ENCODE assay signal across 8 mouse cellular contexts in genomic region chr11:101985990-101986389, GRCm38 (mm10). TPM values are rescaled to one million over a fixed set of nuclear protein-coding genes. Genes with fewer than 3 reads are reported as not detected.
DNase-seq lines count a peak whose midpoint lies in the region; ATAC-seq and TF ChIP-seq lines count a peak whose summit lies in the region.

No protein-coding gene starts in this region.

- ATAC-seq in hindbrain, embryonic 13.5 days (ENCODE audit: low FRiP score), result no peak
- ATAC-seq in neural tube, embryonic 13.5 days (ENCODE audit: low read depth), result peak; percentile 48; the same call in 1 of the 2 replicates
- peak; percentile 28 for ATAC-seq in stomach, postnatal 0 days (ENCODE audit: low FRiP score, low TSS enrichment)

- H3K36me3 ChIP-seq in hindbrain, embryonic 10.5 days, result no peaks in the 10 kb centered on the region; the same call in 1 of the 2 replicates
- no peaks in the 10 kb centered on the region for H3K36me3 ChIP-seq in hindbrain, embryonic 13.5 days
- no peaks in the 10 kb centered on the region for H3K36me3 ChIP-seq in neural tube, embryonic 13.5 days
- H3K36me3 ChIP-seq in stomach, postnatal 0 days (ENCODE audit: control insufficient read depth, insufficient read depth, low read length), result peaks cover 1% of the 10 kb centered on the region; the same call in 1 of the 2 replicates

- H3K9ac ChIP-seq in hindbrain, embryonic 13.5 days, result no peak overlapping the region
- no peak overlapping the region for H3K9ac ChIP-seq in neural tube, embryonic 13.5 days
- no peak overlapping the region for H3K9ac ChIP-seq in stomach, postnatal 0 days (ENCODE audit: low read length)

- TF ChIP-seq CTCF in stomach, postnatal 0 days (IDR thresholded peaks at IDR 0.05; ENCODE audit: low read depth), result peak; percentile 98

- DNase-seq in hindbrain, embryonic 10.5 days (ENCODE audit: low spot score), result peak; percentile 88
- peak; percentile 89 to 94 for DNase-seq in cerebellum, postnatal 36 days
- peak; percentile 84 for DNase-seq in gastrocnemius, postnatal 10 days
- DNase-seq in kidney, adult 8-10 months, result peak; percentile 78 to 92
- DNase-seq in liver, result peak; percentile 81
- peak; percentile 87 for DNase-seq in stomach, postnatal 0 days (ENCODE audit: low spot score)

- WGBS in hindbrain, embryonic 10.5 days, result 12% methylated on average over 10 of the region's 10 CpGs
- 7% methylated on average over 10 of the region's 10 CpGs for WGBS in hindbrain, embryonic 13.5 days
- WGBS in neural tube, embryonic 13.5 days, result 6% methylated on average over 10 of the region's 10 CpGs
- 2% methylated on average over 10 of the region's 10 CpGs for WGBS in stomach, postnatal 0 days

- no peak overlapping the region for H3K4me2 ChIP-seq in hindbrain, embryonic 13.5 days
- no peak overlapping the region for H3K4me2 ChIP-seq in neural tube, embryonic 13.5 days
- peak overlapping the region; percentile 36; the same call in 1 of the 2 replicates for H3K4me2 ChIP-seq in stomach, postnatal 0 days (replicated peaks; ENCODE audit: low read depth)

- no peaks in the 10 kb centered on the region for H3K9me3 ChIP-seq in hindbrain, embryonic 10.5 days
- H3K9me3 ChIP-seq in hindbrain, embryonic 13.5 days, result no peaks in the 10 kb centered on the region
- H3K9me3 ChIP-seq in neural tube, embryonic 13.5 days, result no peaks in the 10 kb centered on the region
- H3K9me3 ChIP-seq in stomach, postnatal 0 days (ENCODE audit: control insufficient read depth, low read length), result no peaks in the 10 kb centered on the region

- no peak for TF ChIP-seq EP300 in stomach, postnatal 0 days (optimal IDR thresholded peaks at IDR 0.05)

- no peak overlapping the region for H3K27ac ChIP-seq in hindbrain, embryonic 10.5 days
- no peak overlapping the region for H3K27ac ChIP-seq in hindbrain, embryonic 13.5 days
- no peak overlapping the region for H3K27ac ChIP-seq in neural tube, embryonic 13.5 days (replicated peaks)
- H3K27ac ChIP-seq in stomach, postnatal 0 days (replicated peaks), result no peak overlapping the region

- no peak overlapping the region for H3K4me3 ChIP-seq in hindbrain, embryonic 10.5 days
- no peak overlapping the region for H3K4me3 ChIP-seq in hindbrain, embryonic 13.5 days
- no peak overlapping the region for H3K4me3 ChIP-seq in neural tube, embryonic 13.5 days
- H3K4me3 ChIP-seq in stomach, postnatal 0 days (ENCODE audit: low read depth, low read length), result no peak overlapping the region

- H3K4me1 ChIP-seq in hindbrain, embryonic 10.5 days (replicated peaks), result peaks cover 49% of the 10 kb centered on the region
- peaks cover 29% of the 10 kb centered on the region for H3K4me1 ChIP-seq in hindbrain, embryonic 13.5 days (replicated peaks)
- H3K4me1 ChIP-seq in neural tube, embryonic 13.5 days (replicated peaks), result peaks cover 32% of the 10 kb centered on the region
- H3K4me1 ChIP-seq in stomach, postnatal 0 days (replicated peaks; ENCODE audit: control insufficient read depth, insufficient read depth), result 0 out of 2 replicates have a peak, but pooled peaks cover 2% of the 10 kb centered on the region

- peaks cover 18% of the 10 kb centered on the region for H3K27me3 ChIP-seq in hindbrain, embryonic 10.5 days (ENCODE audit: insufficient read depth, poor library complexity, severe bottlenecking)
- H3K27me3 ChIP-seq in hindbrain, embryonic 13.5 days, result peaks cover 7% of the 10 kb centered on the region
- peaks cover 11% of the 10 kb centered on the region for H3K27me3 ChIP-seq in neural tube, embryonic 13.5 days
- no peaks in the 10 kb centered on the region for H3K27me3 ChIP-seq in stomach, postnatal 0 days (ENCODE audit: control insufficient read depth, insufficient read depth, low read length)

RNA-seq across cellular contexts. Expression of gene Dusp3, which starts 0.8 kb away (rescaled TPM):
- 11.6 and 12.4 TPM in 2 replicates for polyA plus RNA-seq in hindbrain, embryonic 10.5 days (2016; fragmentation: Nextera tagmentation; extraction: Ambion mirVana)
- 15.4 and 16.0 TPM in 2 replicates for polyA plus RNA-seq in hindbrain, embryonic 13.5 days (2015; fragmentation: Nextera tagmentation; extraction: Ambion mirVana)
- 100 to 1,000 TPM; 122 to 136 TPM for total RNA-seq in gastrocnemius, postnatal 10 days (2021)
- 19.7 and 20.2 TPM in 2 replicates for polyA plus RNA-seq in neural tube, embryonic 13.5 days (2015; fragmentation: Nextera tagmentation; extraction: Ambion mirVana)
- polyA plus RNA-seq in stomach, postnatal 0 days (2015; fragmentation: Nextera tagmentation; extraction: Ambion mirVana), result 21.7 and 22.8 TPM in 2 replicates

RNA-seq across cellular contexts. Expression of gene Cfap97d1, which starts 1.9 kb away (rescaled TPM):
- polyA plus RNA-seq in hindbrain, embryonic 10.5 days (2016; fragmentation: Nextera tagmentation; extraction: Ambion mirVana), result not detected in 2 replicates
- polyA plus RNA-seq in hindbrain, embryonic 13.5 days (2015; fragmentation: Nextera tagmentation; extraction: Ambion mirVana), result not detected in 2 replicates
- total RNA-seq in gastrocnemius, postnatal 10 days (2021), result not detected
- not detected in 2 replicates for polyA plus RNA-seq in neural tube, embryonic 13.5 days (2015; fragmentation: Nextera tagmentation; extraction: Ambion mirVana)
- not detected in 2 replicates for polyA plus RNA-seq in stomach, postnatal 0 days (2015; fragmentation: Nextera tagmentation; extraction: Ambion mirVana)

RNA-seq across cellular contexts. Expression of gene Sost, which starts 19.2 kb away (rescaled TPM):
- polyA plus RNA-seq in hindbrain, embryonic 10.5 days (2016; fragmentation: Nextera tagmentation; extraction: Ambion mirVana), result 1.1 and 1.3 TPM in 2 replicates
- polyA plus RNA-seq in hindbrain, embryonic 13.5 days (2015; fragmentation: Nextera tagmentation; extraction: Ambion mirVana), result 0.42 TPM in 1 of 2 replicates, not detected in the other
- total RNA-seq in gastrocnemius, postnatal 10 days (2021), result under 1 TPM in 1 of 2 experiments, not detected in 1; 0.41 TPM
- 0.08 and 0.14 TPM in 2 replicates for polyA plus RNA-seq in neural tube, embryonic 13.5 days (2015; fragmentation: Nextera tagmentation; extraction: Ambion mirVana)
- 0.08 TPM in 1 of 2 replicates, not detected in the other for polyA plus RNA-seq in stomach, postnatal 0 days (2015; fragmentation: Nextera tagmentation; extraction: Ambion mirVana)

RNA-seq across cellular contexts. Expression of gene Mpp3, which starts 42.3 kb away (rescaled TPM):
- polyA plus RNA-seq in hindbrain, embryonic 10.5 days (2016; fragmentation: Nextera tagmentation; extraction: Ambion mirVana), result 14.4 and 27.4 TPM in 2 replicates
- polyA plus RNA-seq in hindbrain, embryonic 13.5 days (2015; fragmentation: Nextera tagmentation; extraction: Ambion mirVana), result 43.5 and 45.9 TPM in 2 replicates
- 10 to 100 TPM; 76.8 to 83.7 TPM for total RNA-seq in gastrocnemius, postnatal 10 days (2021)
- 44.4 and 49.6 TPM in 2 replicates for polyA plus RNA-seq in neural tube, embryonic 13.5 days (2015; fragmentation: Nextera tagmentation; extraction: Ambion mirVana)
- polyA plus RNA-seq in stomach, postnatal 0 days (2015; fragmentation: Nextera tagmentation; extraction: Ambion mirVana), result 3.3 and 3.4 TPM in 2 replicates

RNA-seq across cellular contexts. Expression of gene Cd300lg, which starts 55.3 kb away (rescaled TPM):
- polyA plus RNA-seq in hindbrain, embryonic 10.5 days (2016; fragmentation: Nextera tagmentation; extraction: Ambion mirVana), result 0.12 and 0.35 TPM in 2 replicates
- 0.38 and 0.53 TPM in 2 replicates for polyA plus RNA-seq in hindbrain, embryonic 13.5 days (2015; fragmentation: Nextera tagmentation; extraction: Ambion mirVana)
- total RNA-seq in gastrocnemius, postnatal 10 days (2021), result 10 to 100 TPM; 18.0 to 20.4 TPM
- polyA plus RNA-seq in neural tube, embryonic 13.5 days (2015; fragmentation: Nextera tagmentation; extraction: Ambion mirVana), result 0.45 and 0.65 TPM in 2 replicates
- polyA plus RNA-seq in stomach, postnatal 0 days (2015; fragmentation: Nextera tagmentation; extraction: Ambion mirVana), result 3.0 and 3.4 TPM in 2 replicates
